Mouse (Mus musculus) lung, postnatal 0 days (tissue): Measurements from ENCODE around the gene Pnkd. TPM values are rescaled to one million over a fixed set of nuclear protein-coding genes. Genes with fewer than 3 reads are reported as not detected.

ENCODE experiments used
- ATAC-seq: fragments of 200-750 bp; cut with Nextera tagmentation; 2 replicates; pipeline ENCODE4 v1.8.0; 2017; ENCODE audit warnings: moderate library complexity
- DNase-seq: peaks from one replicate; pipeline ENCODE4 v3.0.0-alpha.2; 2016; ENCODE audit warnings: low spot score
- H3K27ac ChIP-seq: fragments of 300-500 bp; sonication (generic); 2 replicates; pipeline ENCODE4 v1.5.1; 2014; ENCODE audit warnings: antibody characterized with exemption, mild to moderate bottlenecking, low read length, mixed read lengths
- H3K27me3 ChIP-seq: fragments of 300-500 bp; sonication (generic); replicated peaks from 2 replicates; pipeline ENCODE4 v1.6.1; 2014; ENCODE audit warnings: low read length, mixed read lengths; ENCODE audit not compliant: insufficient read depth
- H3K36me3 ChIP-seq: fragments of 300-500 bp; sonication (generic); 2 replicates; pipeline ENCODE4 v1.6.1; 2014; ENCODE audit warnings: low read length, mixed read lengths; ENCODE audit not compliant: insufficient read depth
- H3K4me1 ChIP-seq: fragments of 300-500 bp; sonication (generic); 2 replicates; pipeline ENCODE4 v1.6.1; 2014; ENCODE audit warnings: antibody characterized with exemption, low read depth, low read length, mixed read lengths; ENCODE audit not compliant: insufficient read depth
- H3K4me2 ChIP-seq: fragments of 300-500 bp; sonication (generic); replicated peaks from 2 replicates; pipeline ENCODE4 v1.6.1; 2014; ENCODE audit warnings: low read depth, mild to moderate bottlenecking, low read length, moderate library complexity, mixed read lengths
- H3K4me3 ChIP-seq: fragments of 300-500 bp; sonication (generic); 2 replicates; pipeline ENCODE4 v1.5.1; 2014; ENCODE audit warnings: low read depth, low read length
- H3K9ac ChIP-seq: fragments of 300-500 bp; sonication (generic); replicated peaks from 2 replicates; pipeline ENCODE4 v1.6.1; 2014; ENCODE audit warnings: low read depth, mild to moderate bottlenecking
- H3K9me3 ChIP-seq: fragments of 300-500 bp; sonication (generic); 2 replicates; pipeline ENCODE4 v1.6.1; 2016; ENCODE audit warnings: low read length, mixed read lengths
- CTCF ChIP-seq: IDR thresholded peaks from 2 replicates; pipeline ENCODE4 v1.5.1; 2016; ENCODE audit warnings: antibody characterized with exemption, mild to moderate bottlenecking
- EP300 ChIP-seq: IDR thresholded peaks from 2 replicates; pipeline ENCODE4 v1.6.1; 2016; ENCODE audit warnings: antibody characterized with exemption, mild to moderate bottlenecking, control low read depth
- WGBS: fragments of 180-500 bp; shearing (Covaris S2); extraction: QIAGEN DNeasy Blood & Tissue Kit; methylation state at CpG from one replicate; pipeline ENCODE4 v1.1.7; 2014; 5-methylcytosine and 5-hydroxymethylcytosine counted together
- polyA plus RNA-seq: library from polyadenylated mRNA; unstranded; fragments of >200 nt; fragmentation: Nextera tagmentation; extraction: Ambion mirVana; gene quantifications from 2 replicates; pipeline ENCODE4 v1.2.1, GENCODE M21; 2015

The Pnkd gene
- polyA plus RNA-seq, 1 experiment from 2014 or later, result 88.7 TPM

DNA sequence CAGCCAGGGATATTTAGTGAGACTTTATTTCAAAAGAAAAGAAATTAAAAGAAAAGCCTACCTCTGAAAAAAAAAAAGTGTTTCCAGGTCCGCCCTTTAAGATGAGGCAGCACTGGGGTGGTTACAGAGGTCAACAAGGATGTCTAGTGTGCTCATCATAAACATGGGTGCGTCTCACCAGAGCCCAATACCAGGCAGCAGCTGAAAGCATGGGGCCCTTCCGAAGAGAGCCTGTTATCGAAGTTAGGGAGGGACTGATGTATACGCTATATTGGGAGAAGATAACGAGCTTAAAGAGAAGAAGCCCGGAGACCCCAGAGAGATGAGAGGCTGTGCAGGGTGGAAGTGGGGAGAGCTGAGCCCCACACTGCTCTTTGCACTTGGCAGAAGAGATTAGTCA lies 45.6 kb upstream of the Pnkd start:
- no peak for TF ChIP-seq EP300
- WGBS, result 41% methylated on average over 7 of the region's 7 CpGs
- peak overlapping the region; percentile 68 for H3K27ac ChIP-seq
- no peak overlapping the region for H3K9ac ChIP-seq
- H3K36me3 ChIP-seq, result no peaks in the 10 kb centered on the region
- ATAC-seq (no peak), DNase-seq (no peak)
- peak overlapping the region; percentile 80 for H3K4me2 ChIP-seq
- no peaks in the 10 kb centered on the region for H3K9me3 ChIP-seq
- peaks cover 16% of the 10 kb centered on the region; the same call in 1 of the 2 replicates for H3K4me1 ChIP-seq
- no peaks in the 10 kb centered on the region for H3K27me3 ChIP-seq
- H3K4me3 ChIP-seq, result peak overlapping the region; percentile 8; the same call in 1 of the 2 replicates

DNA sequence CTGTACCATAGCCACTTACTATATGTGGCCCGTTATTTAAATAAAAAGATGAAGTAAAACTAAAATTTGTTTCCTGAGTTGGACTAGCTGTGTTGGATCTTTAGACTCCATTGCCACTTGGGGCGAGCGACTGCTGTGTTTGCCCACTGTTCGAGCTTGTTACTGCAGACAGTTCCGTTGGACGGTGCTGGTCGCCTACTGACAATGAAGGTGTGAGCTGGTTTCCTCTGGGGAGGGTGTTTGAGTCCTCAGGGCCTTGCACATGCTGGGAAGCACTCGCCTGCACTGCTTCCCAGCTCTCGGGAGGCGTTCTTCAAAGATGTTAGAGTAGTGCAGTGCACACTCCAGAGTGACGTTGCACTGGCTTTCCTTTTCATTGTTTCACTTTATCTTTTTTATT lies 45.1 kb upstream of the Pnkd start:
- Histone ChIP-seq H3K4me3 (peak overlapping the region; percentile 8; the same call in 1 of the 2 replicates), H3K4me1 (peaks cover 16% of the 10 kb centered on the region; the same call in 1 of the 2 replicates), H3K9ac (no peak overlapping the region), H3K27me3 (no peaks in the 10 kb centered on the region), H3K4me2 (peak overlapping the region; percentile 80), H3K27ac (peak overlapping the region; percentile 68), H3K9me3 (no peaks in the 10 kb centered on the region), H3K36me3 (no peaks in the 10 kb centered on the region)
- TF ChIP-seq CTCF (no peak), EP300 (no peak)
- 41% methylated on average over 11 of the region's 11 CpGs for WGBS
- DNase-seq (no peak), ATAC-seq (no peak)

DNA sequence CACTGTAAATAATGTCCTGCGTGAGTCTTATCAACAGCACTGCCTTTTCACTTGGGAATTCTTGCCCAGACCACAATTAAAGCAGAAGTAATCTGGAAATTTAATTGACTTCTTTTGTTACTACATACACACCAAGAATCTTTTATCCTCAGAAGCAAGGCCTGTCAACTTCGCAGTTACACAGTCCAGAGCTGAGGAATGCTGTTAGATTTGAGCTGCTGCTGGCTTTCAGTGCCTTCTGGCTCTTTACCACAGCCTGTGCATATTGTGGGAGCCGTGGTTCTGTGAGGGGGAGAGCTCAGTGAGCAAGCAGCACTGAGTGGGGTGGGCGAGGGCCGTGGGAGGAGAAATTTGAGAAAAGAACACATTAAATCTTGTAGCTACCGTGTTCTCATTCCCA lies 44.4 kb upstream of the Pnkd start:
- Histone ChIP-seq H3K36me3 (no peaks in the 10 kb centered on the region), H3K4me2 (no peak overlapping the region), H3K27me3 (no peaks in the 10 kb centered on the region), H3K27ac (peak overlapping the region; percentile 68), H3K4me3 (no peak overlapping the region), H3K9me3 (no peaks in the 10 kb centered on the region), H3K4me1 (peaks cover 16% of the 10 kb centered on the region; the same call in 1 of the 2 replicates), H3K9ac (no peak overlapping the region)
- peak; percentile 29 for DNase-seq
- no peak for ATAC-seq
- TF ChIP-seq EP300 (no peak), CTCF (no peak)
- WGBS, result 46% methylated on average over 6 of the region's 6 CpGs

DNA sequence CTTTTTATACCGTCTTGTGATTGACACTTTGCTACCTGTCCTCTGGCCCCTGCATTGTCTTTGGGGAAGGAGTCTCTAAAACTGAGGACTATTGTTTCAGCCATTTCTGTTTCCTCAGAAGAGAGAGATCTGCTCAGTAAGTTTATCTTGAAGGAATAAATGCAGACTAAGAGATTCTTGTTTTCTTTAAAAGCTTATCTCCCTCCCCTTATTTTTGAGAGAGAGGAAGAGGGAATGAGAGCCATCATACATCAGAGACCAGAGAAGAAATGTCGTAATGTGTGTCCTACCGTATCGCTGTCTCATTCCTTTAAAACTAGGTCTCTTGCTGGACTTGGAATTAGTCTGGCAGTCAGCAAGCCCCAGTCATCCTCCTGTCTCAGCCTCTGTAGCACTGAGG lies 43.9 kb upstream of the Pnkd start:
- TF ChIP-seq CTCF, result no peak
- peak overlapping the region; percentile 68 for H3K27ac ChIP-seq
- DNase-seq, result no peak
- H3K36me3 ChIP-seq, result no peaks in the 10 kb centered on the region
- no peak overlapping the region for H3K9ac ChIP-seq
- no peak for ATAC-seq
- WGBS, result 53% methylated on average over 4 of the region's 4 CpGs
- H3K4me3 ChIP-seq, result no peak overlapping the region
- no peaks in the 10 kb centered on the region for H3K27me3 ChIP-seq
- H3K9me3 ChIP-seq, result no peaks in the 10 kb centered on the region
- H3K4me1 ChIP-seq, result peaks cover 16% of the 10 kb centered on the region; the same call in 1 of the 2 replicates
- no peak overlapping the region for H3K4me2 ChIP-seq

DNA sequence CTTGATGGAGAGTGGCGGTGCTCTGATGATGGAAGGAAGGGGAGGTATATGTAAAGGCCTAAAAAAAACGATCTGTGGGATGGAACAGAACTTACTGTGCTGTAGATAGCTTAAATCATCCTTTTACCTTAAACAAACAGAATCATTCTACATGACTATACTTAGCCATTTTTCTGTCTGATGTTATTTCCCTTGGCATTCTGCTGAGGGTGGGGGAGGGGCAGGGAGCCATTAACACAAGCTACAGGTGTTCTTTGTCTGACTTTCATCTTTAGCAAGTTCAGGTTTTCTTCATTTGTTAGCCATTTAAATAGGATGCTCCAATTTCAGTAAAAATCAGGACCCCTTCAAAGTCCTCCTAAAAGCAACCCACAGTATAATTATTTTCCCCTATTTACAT lies 39.2 kb upstream of the Pnkd start:
- ATAC-seq, result no peak
- no peak for DNase-seq
- TF ChIP-seq EP300 (no peak), CTCF (no peak)
- Histone ChIP-seq H3K27ac (no peak overlapping the region), H3K9me3 (no peaks in the 10 kb centered on the region), H3K4me2 (no peak overlapping the region), H3K4me3 (no peak overlapping the region), H3K27me3 (no peaks in the 10 kb centered on the region), H3K4me1 (peaks cover 15% of the 10 kb centered on the region; the same call in 1 of the 2 replicates), H3K36me3 (no peaks in the 10 kb centered on the region), H3K9ac (no peak overlapping the region)
- WGBS, result 67% methylated on average over 2 of the region's 2 CpGs

DNA sequence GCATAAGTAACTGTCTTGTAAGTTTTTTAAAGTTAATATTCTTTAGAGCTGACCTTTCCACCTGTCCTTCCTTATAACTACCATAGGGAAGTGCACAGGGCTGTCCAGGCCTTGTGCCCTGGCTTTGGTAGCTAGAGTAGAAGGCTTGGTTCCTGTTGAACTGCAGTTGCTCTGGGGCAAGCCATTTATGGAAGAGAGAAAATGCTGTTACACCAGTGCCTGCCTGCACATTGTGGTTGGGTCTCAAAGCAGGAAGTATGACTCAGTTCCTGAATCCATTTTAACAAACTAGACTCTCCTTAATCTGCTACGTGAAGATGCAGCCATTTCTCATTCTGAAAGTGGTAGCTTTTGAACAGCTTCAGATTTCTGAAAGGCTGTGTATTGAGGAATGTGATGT lies 35.9 kb upstream of the Pnkd start:
- H3K9me3 ChIP-seq, result no peaks in the 10 kb centered on the region
- H3K4me1 ChIP-seq, result peaks cover 9% of the 10 kb centered on the region; the same call in 1 of the 2 replicates
- ATAC-seq, result peak; percentile 89
- H3K36me3 ChIP-seq, result peaks cover 15% of the 10 kb centered on the region; the same call in 1 of the 2 replicates
- H3K4me2 ChIP-seq, result no peak overlapping the region
- TF ChIP-seq CTCF (no peak), EP300 (0 out of 2 replicates have a peak, but pooled peaks have one; percentile 38)
- H3K27me3 ChIP-seq, result no peaks in the 10 kb centered on the region
- H3K9ac ChIP-seq, result no peak overlapping the region
- H3K27ac ChIP-seq, result peak overlapping the region; percentile 81
- no peak overlapping the region for H3K4me3 ChIP-seq
- WGBS, result 21% methylated on average over 1 of the region's 1 CpGs
- peak; percentile 90 for DNase-seq
